ENCODE assay signal across 30 mouse cellular contexts in the genomic region with DNA sequence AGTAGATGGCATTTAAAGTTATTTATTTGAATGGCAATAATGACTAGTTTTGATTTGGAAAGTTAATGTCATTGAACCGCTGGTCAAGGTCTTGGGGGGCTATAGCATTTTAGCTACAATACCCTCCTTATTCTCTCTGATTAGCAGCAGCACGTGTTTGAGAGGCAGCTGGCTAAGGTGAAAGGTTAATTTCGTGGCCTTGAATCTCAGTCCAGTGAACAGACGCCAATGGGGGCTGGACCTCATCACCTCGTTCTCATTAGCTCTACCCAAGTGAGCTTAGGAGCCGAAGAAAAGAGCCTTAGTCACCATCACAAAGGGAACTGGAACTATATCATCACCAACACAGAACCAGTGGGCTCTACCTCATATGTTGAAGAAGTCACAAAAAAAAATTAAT. TPM values are rescaled to one million over a fixed set of nuclear protein-coding genes. Genes with fewer than 3 reads are reported as not detected.
DNase-seq lines count a peak whose midpoint lies in the region; ATAC-seq lines count a peak whose summit lies in the region.
"Had no signal": no experiment of that assay in that cellular context is flagged by ENCODE, and none has a peak within 500 bp of the region (broad histone marks: within the 10 kb centered on the region; RNA-seq: fewer than 3 reads in every experiment).

No protein-coding gene starts in this region.

- H3K9ac ChIP-seq in forebrain, embryonic 11.5 days (ENCODE audit: low read length): no peak overlapping the region
- no peak overlapping the region for H3K9ac ChIP-seq in forebrain, embryonic 16.5 days (replicated peaks; ENCODE audit: low read depth, low read length)
- H3K9ac ChIP-seq: embryonic facial prominence, embryonic 12.5 days; embryonic facial prominence, embryonic 15.5 days; forebrain, embryonic 12.5 days; forebrain, embryonic 15.5 days; heart, embryonic 12.5 days; heart, embryonic 15.5 days; hindbrain, embryonic 13.5 days; intestine, embryonic 15.5 days had no signal

- no peak overlapping the region for H3K4me2 ChIP-seq in forebrain, embryonic 11.5 days (ENCODE audit: low read depth, low read length, severe bottlenecking)
- H3K4me2 ChIP-seq in forebrain, embryonic 16.5 days (ENCODE audit: low read length): no peak overlapping the region
- H3K4me2 ChIP-seq: embryonic facial prominence, embryonic 12.5 days; embryonic facial prominence, embryonic 15.5 days; forebrain, embryonic 12.5 days; forebrain, embryonic 15.5 days; heart, embryonic 12.5 days; heart, embryonic 15.5 days; hindbrain, embryonic 13.5 days; intestine, embryonic 15.5 days had no signal

- H3K4me1 ChIP-seq in forebrain, embryonic 11.5 days (replicated peaks; ENCODE audit: control insufficient read depth, insufficient read depth, low read length): peaks cover 18% of the 10 kb centered on the region
- H3K4me1 ChIP-seq in forebrain, embryonic 16.5 days (replicated peaks; ENCODE audit: control insufficient read depth, insufficient read depth, low read length): peaks cover 62% of the 10 kb centered on the region

- no peaks in the 10 kb centered on the region for H3K36me3 ChIP-seq in forebrain, embryonic 11.5 days (ENCODE audit: control insufficient read depth, insufficient read depth, low read length)
- H3K36me3 ChIP-seq in forebrain, embryonic 16.5 days (ENCODE audit: control insufficient read depth, insufficient read depth): no peaks in the 10 kb centered on the region
- H3K36me3 ChIP-seq: forebrain, embryonic 15.5 days; G1E; heart, embryonic 15.5 days; hindbrain, embryonic 13.5 days; intestine, embryonic 15.5 days had no signal

- ATAC-seq in forebrain, embryonic 11.5 days (replicated peaks; ENCODE audit: low FRiP score): no peak
- ATAC-seq in forebrain, embryonic 16.5 days: no peak
- ATAC-seq: forebrain, embryonic 15.5 days; hindbrain, embryonic 16.5 days; intestine, embryonic 15.5 days; Patski had no signal

- no peaks in the 10 kb centered on the region for H3K9me3 ChIP-seq in forebrain, embryonic 11.5 days (ENCODE audit: control insufficient read depth, low read length)
- H3K9me3 ChIP-seq in forebrain, embryonic 16.5 days (ENCODE audit: control insufficient read depth, low read length): no peaks in the 10 kb centered on the region
- H3K9me3 ChIP-seq: embryonic facial prominence, embryonic 12.5 days; embryonic facial prominence, embryonic 15.5 days; forebrain, embryonic 12.5 days; forebrain, embryonic 15.5 days; heart, embryonic 12.5 days; heart, embryonic 15.5 days; hindbrain, embryonic 10.5 days; hindbrain, embryonic 13.5 days; intestine, embryonic 15.5 days had no signal

- 22% methylated on average over 6 of the region's 6 CpGs for WGBS in forebrain, embryonic 11.5 days
- 24% methylated on average over 6 of the region's 6 CpGs for WGBS in forebrain, embryonic 16.5 days

- no peak overlapping the region for H3K27ac ChIP-seq in forebrain, embryonic 11.5 days (ENCODE audit: low read depth, low read length)
- no peak overlapping the region for H3K27ac ChIP-seq in forebrain, embryonic 16.5 days (ENCODE audit: low read length)
- H3K27ac ChIP-seq: embryonic facial prominence, embryonic 12.5 days; embryonic facial prominence, embryonic 15.5 days; forebrain, embryonic 12.5 days; heart, embryonic 15.5 days; hindbrain, embryonic 10.5 days; hindbrain, embryonic 13.5 days; intestine, embryonic 15.5 days had no signal

- peak; percentile 44 for DNase-seq in forebrain, embryonic 11.5 days (ENCODE audit: low spot score)
- peak; percentile 70 for DNase-seq in kidney, adult 9 months
- no peak for DNase-seq in kidney, adult 11 months
- peak; percentile 48 for DNase-seq in retina, postnatal 1 day
- DNase-seq in retina, embryonic 14.5 days (ENCODE audit: low spot score): no peak
- DNase-seq in layer of hippocampus, postnatal 36 days: no peak
- DNase-seq: adrenal gland, postnatal 10 days; B cell, adult 2 months; cerebellum, adult 11-12 months; cerebellum, adult 8-10 months; cerebellum, postnatal 10 days; cerebellum, postnatal 36 days; gastrocnemius, postnatal 10 days; gastrocnemius, postnatal 36 days; heart, postnatal 10 days; heart, postnatal 36 days had no signal

- H3K27me3 ChIP-seq in forebrain, embryonic 11.5 days (ENCODE audit: control insufficient read depth, insufficient read depth, low read length): no peaks in the 10 kb centered on the region
- H3K27me3 ChIP-seq in forebrain, embryonic 16.5 days (replicated peaks; ENCODE audit: control insufficient read depth, insufficient read depth, low read length): no peaks in the 10 kb centered on the region
- H3K27me3 ChIP-seq: CH12.LX; embryonic facial prominence, embryonic 12.5 days; embryonic facial prominence, embryonic 15.5 days; forebrain, embryonic 12.5 days; forebrain, embryonic 15.5 days; heart, embryonic 12.5 days; heart, embryonic 15.5 days; hindbrain, embryonic 13.5 days; intestine, embryonic 15.5 days; Patski had no signal

- no peak overlapping the region for H3K4me3 ChIP-seq in forebrain, embryonic 11.5 days (ENCODE audit: low read depth, low read length)
- no peak overlapping the region for H3K4me3 ChIP-seq in forebrain, embryonic 16.5 days (replicated peaks; ENCODE audit: low read length)
- H3K4me3 ChIP-seq: embryonic facial prominence, embryonic 12.5 days; embryonic facial prominence, embryonic 15.5 days; forebrain, embryonic 12.5 days; forebrain, embryonic 15.5 days; heart, embryonic 12.5 days; heart, embryonic 15.5 days; hindbrain, embryonic 10.5 days; hindbrain, embryonic 13.5 days; intestine, embryonic 15.5 days had no signal

RNA-seq across cellular contexts. Expression of a gene that starts 54.4 kb away (rescaled TPM):
- 45.8 and 51.1 TPM in 2 replicates for polyA plus RNA-seq in forebrain, embryonic 11.5 days (2014; fragmentation: Nextera tagmentation; extraction: Ambion mirVana)
- polyA plus RNA-seq in forebrain, embryonic 16.5 days (2015; fragmentation: Nextera tagmentation; extraction: Ambion mirVana): 82.9 and 91.2 TPM in 2 replicates
- 100 to 1,000 TPM; 117 to 118 TPM for total RNA-seq in layer of hippocampus, postnatal 36 days (2021)
- total RNA-seq: CH12.LX had no signal
- polyA plus RNA-seq: G1E had no signal

Comparison
In these comparisons a context has a peak if more than half of its experiments do, and no peak if none do; other contexts are left out.
1. DNase-seq: peak in forebrain, embryonic 11.5 days (single experiment), kidney, adult 9 months (single experiment) and retina, postnatal 1 day (single experiment); none in kidney, adult 11 months (single experiment), retina, embryonic 14.5 days (single experiment) and layer of hippocampus, postnatal 36 days (0 of 2).